Mouse (Mus musculus): Measurements from ENCODE around the gene Uprt.

DNA sequence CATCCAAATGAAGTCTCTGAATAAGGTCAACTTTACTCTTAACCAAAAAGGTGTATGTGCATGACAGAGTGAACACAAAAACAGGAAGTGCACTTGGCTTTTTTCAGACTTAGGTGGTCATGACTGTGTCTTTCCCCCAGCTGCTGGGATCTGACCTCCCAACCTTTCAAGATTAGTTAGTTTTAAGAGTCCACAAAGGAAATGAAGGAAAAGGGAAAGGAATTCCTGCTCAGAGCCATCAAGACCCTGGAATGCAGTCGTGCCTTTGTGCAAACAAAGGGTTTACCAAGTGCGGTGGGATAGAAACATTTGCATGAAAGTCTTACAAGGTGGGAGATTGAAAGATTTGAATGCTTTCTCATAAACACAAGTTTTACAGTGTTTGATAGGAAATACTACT lies 4.6 kb upstream of the Uprt start:
- TF ChIP-seq CEBPB (IDR thresholded peaks at IDR 0.05; ENCODE audit: insufficient read depth, poor library complexity, severe bottlenecking), result no peak
- no peak for TF ChIP-seq USF1 (IDR thresholded peaks at IDR 0.05; ENCODE audit: low read depth)

Measured in myocyte (in vitro differentiated cells).